Mouse (Mus musculus): ENCODE data around the gene Tsx. TPM values are rescaled to one million over a fixed set of nuclear protein-coding genes. Genes with fewer than 3 reads are reported as not detected.
"Not testable (repeated sequence)": the region's sequence is repeated elsewhere in the genome, so short reads cannot be mapped to it uniquely, and the experiment has no call there.

Tsx gene
- polyA plus RNA-seq (2012; rRNA removed): 1.3 TPM in 2 replicates

GRCm38 (mm10) chrX:103414167-103414566 is at the start of gene Tsx:
TSS of gene Tsx (plus strand) at chrX:103414467.
- DNase-seq (ENCODE audit: low spot score): no peak

- no peak for DNase-seq (ENCODE audit: low spot score)
Measured at GRCm38 (mm10) chrX:103366201-103366600, 48.1 kb upstream of the Tsx start.

- DNase-seq (ENCODE audit: low spot score): no peak
Measured at GRCm38 (mm10) chrX:103368650-103369049, 45.6 kb upstream of the Tsx start.

- no peak for DNase-seq (ENCODE audit: low spot score)
Measured at GRCm38 (mm10) chrX:103371221-103371620, 43.0 kb upstream of the Tsx start.

- no peak for DNase-seq (ENCODE audit: low spot score)
Measured at GRCm38 (mm10) chrX:103371627-103372026, 42.6 kb upstream of the Tsx start.

GRCm38 (mm10) chrX:103374250-103374649 is 40.0 kb upstream of the Tsx start:
- DNase-seq (ENCODE audit: low spot score): no peak

GRCm38 (mm10) chrX:103384528-103384927 is 29.7 kb upstream of the Tsx start:
- DNase-seq (ENCODE audit: low spot score): no peak

GRCm38 (mm10) chrX:103388131-103388530 is 26.1 kb upstream of the Tsx start:
- DNase-seq (ENCODE audit: low spot score): no peak

GRCm38 (mm10) chrX:103393841-103394240 is 20.4 kb upstream of the Tsx start:
- DNase-seq (ENCODE audit: low spot score): no peak

GRCm38 (mm10) chrX:103405021-103405420 is 9.2 kb upstream of the Tsx start:
- DNase-seq (ENCODE audit: low spot score): no peak

- DNase-seq (ENCODE audit: low spot score): no peak
Measured at GRCm38 (mm10) chrX:103421710-103422109, 7.4 kb downstream of the Tsx start, which contains the start of gene Gm26992. TSS of gene Gm26992 (plus strand) at chrX:103422010.

GRCm38 (mm10) chrX:103427677-103428076 is 13.4 kb downstream of the Tsx start:
- no peak for DNase-seq (ENCODE audit: low spot score)

- DNase-seq (ENCODE audit: low spot score): no peak
Measured at GRCm38 (mm10) chrX:103432293-103432692, 18.0 kb downstream of the Tsx start.

GRCm38 (mm10) chrX:103438023-103438422 is 23.8 kb downstream of the Tsx start:
- DNase-seq (ENCODE audit: low spot score): no peak

GRCm38 (mm10) chrX:103440803-103441202 is 26.5 kb downstream of the Tsx start:
- no peak for DNase-seq (ENCODE audit: low spot score)

- no peak for DNase-seq (ENCODE audit: low spot score)
Measured at GRCm38 (mm10) chrX:103443755-103444154, 29.5 kb downstream of the Tsx start.

GRCm38 (mm10) chrX:103447539-103448169 is 33.4 kb downstream of the Tsx start:
- peak; percentile 32 for DNase-seq (ENCODE audit: low spot score)

- DNase-seq (ENCODE audit: low spot score): not testable (repeated sequence)
Measured at GRCm38 (mm10) chrX:103448429-103448828, 34.2 kb downstream of the Tsx start.

GRCm38 (mm10) chrX:103448943-103449722 is 34.9 kb downstream of the Tsx start:
- DNase-seq (ENCODE audit: low spot score): not testable (repeated sequence)

GRCm38 (mm10) chrX:103452815-103453214 is 38.5 kb downstream of the Tsx start:
- DNase-seq (ENCODE audit: low spot score): no peak

GRCm38 (mm10) chrX:103460056-103460455 is 45.8 kb downstream of the Tsx start:
- DNase-seq (ENCODE audit: low spot score): no peak

- no peak for DNase-seq (ENCODE audit: low spot score)
Measured at GRCm38 (mm10) chrX:103468998-103469397, 54.7 kb downstream of the Tsx start.

GRCm38 (mm10) chrX:103472346-103472745 is 58.1 kb downstream of the Tsx start:
- no peak for DNase-seq (ENCODE audit: low spot score)
